Mouse (Mus musculus): ENCODE data around the gene Slc6a17. TPM values are rescaled to one million over a fixed set of nuclear protein-coding genes. Genes with fewer than 3 reads are reported as not detected.
A peak's percentile ranks its signal among the peaks of the same experiment; 100 is the strongest.

Gene Slc6a17
- polyA plus RNA-seq, 1 experiment: 16.0 TPM

DNA sequence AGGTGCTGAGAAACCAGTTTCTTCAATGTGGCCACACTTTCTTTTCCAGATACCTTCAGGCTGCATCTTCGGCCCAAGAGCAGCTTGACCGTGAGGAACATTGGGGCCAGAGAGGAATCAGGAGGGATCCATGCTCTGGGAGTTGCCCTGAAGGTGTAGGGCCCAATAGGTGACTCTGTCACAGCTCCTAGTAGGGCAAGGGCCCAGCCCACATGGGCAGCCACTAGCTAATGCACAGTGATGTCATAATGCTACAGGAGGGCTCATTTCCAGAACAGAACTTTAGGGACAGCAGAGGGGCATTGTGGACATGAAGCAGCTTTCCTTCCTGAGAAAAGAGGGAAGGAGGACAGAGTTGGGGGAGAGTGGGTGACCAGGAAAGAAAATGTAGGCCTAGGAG is 37.0 kb upstream of the Slc6a17 start, which contains the start of gene Ubl4b:
TSS of gene Ubl4b (minus strand) at position 232 of the 400 bp plus-strand sequence.
- no peak within 1 kb of the TSS for H3K4me3 ChIP-seq (ENCODE audit: insufficient read depth, low read depth, low read length)
- no peaks in the 10 kb centered on the region for H3K4me1 ChIP-seq (ENCODE audit: control insufficient read depth, insufficient read depth, low read length)
- DNase-seq: no peak
- TF ChIP-seq CTCF (conservative IDR thresholded peaks at IDR 0.05; ENCODE audit: insufficient read depth, insufficient read length, low read depth, low read length) (no peak), POLR2A (IDR thresholded peaks at IDR 0.05; ENCODE audit: low read depth, low read length) (no peak)
- no peaks in the 10 kb centered on the region for H3K27me3 ChIP-seq (replicated peaks; ENCODE audit: control insufficient read depth, insufficient read depth, low read length)
- WGBS: 91% methylated on average over 2 of the region's 2 CpGs
- H3K27ac ChIP-seq (ENCODE audit: insufficient read depth, low read depth, low read length): no peak within 1 kb of the TSS
- no peaks in the 10 kb centered on the region for H3K36me3 ChIP-seq (ENCODE audit: control insufficient read depth, insufficient read depth, low read length)

DNA sequence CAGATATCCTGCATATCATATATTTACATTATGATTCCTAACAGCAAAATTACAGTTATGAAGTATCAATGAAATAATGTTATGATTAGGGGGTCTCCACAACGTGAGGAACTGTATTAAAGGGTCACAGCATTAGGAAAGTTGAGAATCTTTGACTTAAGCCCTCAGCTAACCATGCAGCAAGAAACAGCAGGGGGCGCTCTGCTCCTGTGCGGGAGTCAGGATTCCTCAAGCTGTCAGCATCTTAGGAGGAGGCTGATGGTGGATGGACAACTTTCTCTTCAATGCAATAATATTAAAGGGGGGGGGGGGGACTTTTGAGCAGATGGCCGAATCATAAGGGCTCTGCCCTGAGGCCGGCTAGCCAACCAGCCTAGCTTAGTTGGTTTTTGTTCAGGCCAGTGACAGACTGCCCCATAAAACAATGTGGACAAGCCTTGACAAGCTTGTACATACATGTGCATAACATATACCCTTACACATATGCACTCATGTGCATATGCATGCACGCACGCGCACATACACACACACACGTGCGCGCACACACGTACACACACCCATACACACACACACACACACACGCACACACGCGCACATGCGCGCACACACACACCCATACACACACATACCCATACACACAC is 32.7 kb upstream of the Slc6a17 start:
- TF ChIP-seq POLR2A (IDR thresholded peaks at IDR 0.05; ENCODE audit: low read depth, low read length) (no peak), CTCF (conservative IDR thresholded peaks at IDR 0.05; ENCODE audit: insufficient read depth, insufficient read length, low read depth, low read length) (peak; percentile 70)
- no peaks in the 10 kb centered on the region for H3K4me1 ChIP-seq (ENCODE audit: control insufficient read depth, insufficient read depth, low read length)
- H3K27ac ChIP-seq (ENCODE audit: insufficient read depth, low read depth, low read length): no peak overlapping the region
- no peaks in the 10 kb centered on the region for H3K27me3 ChIP-seq (replicated peaks; ENCODE audit: control insufficient read depth, insufficient read depth, low read length)
- WGBS: 74% methylated on average over 17 of the region's 17 CpGs
- no peaks in the 10 kb centered on the region for H3K36me3 ChIP-seq (ENCODE audit: control insufficient read depth, insufficient read depth, low read length)
- DNase-seq: peak; percentile 58
- H3K4me3 ChIP-seq (ENCODE audit: insufficient read depth, low read depth, low read length): no peak overlapping the region

DNA sequence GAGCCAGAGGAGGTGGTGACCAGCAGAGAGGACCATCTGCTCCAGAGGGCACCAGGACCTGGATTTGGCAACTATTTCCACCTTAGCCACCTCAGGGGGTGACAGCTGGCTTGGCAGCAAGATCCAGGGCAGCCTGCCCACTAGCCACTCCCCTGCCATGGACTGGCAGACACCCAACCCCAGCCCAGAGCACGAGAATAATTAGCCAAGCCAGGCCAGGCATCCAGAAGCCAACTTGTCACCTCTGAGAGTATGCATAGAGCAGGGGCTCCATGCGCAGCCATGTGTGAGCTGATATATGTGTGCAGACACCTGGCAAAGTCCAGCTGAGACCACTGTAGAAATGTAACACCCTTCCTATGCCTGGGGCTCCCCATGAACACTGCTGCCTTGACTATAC is 29.1 kb upstream of the Slc6a17 start:
- 28% methylated on average over 2 of the region's 2 CpGs for WGBS
- TF ChIP-seq CTCF (conservative IDR thresholded peaks at IDR 0.05; ENCODE audit: insufficient read depth, insufficient read length, low read depth, low read length) (no peak), POLR2A (IDR thresholded peaks at IDR 0.05; ENCODE audit: low read depth, low read length) (no peak)
- peak; percentile 87 for DNase-seq

DNA sequence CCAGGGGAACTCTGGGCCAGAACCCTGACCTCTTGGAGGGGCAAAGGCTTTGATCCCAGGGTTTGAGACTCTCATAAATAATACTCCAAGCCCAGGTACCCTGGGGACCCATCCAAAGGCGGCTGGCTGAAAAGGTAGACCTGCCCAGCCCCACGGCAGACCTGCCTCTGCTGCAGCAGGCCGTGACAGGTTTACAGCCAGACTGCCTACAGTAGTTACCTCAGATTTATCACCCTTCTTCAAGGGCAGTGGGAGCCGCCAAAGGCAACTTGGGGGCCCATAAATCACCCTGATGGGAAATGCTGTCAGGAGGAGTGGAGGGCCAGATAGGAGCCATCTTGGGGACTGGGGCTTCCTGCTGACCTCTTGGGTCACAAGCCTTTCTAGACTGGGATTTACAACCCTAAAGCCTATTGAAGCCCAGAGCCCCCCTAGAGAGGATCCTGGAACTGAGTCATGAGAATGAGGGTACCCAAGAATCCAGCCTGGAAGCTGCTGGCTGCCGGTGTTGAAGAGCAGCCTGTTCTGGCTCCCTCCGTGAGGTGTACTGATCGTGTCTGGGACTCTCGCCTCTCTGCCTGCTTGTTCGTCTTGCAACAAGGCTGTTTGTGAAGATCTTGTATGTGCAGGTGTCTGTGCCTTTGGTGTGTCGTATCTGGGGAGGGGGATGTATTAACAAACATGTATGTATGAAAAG is 28.0 kb upstream of the Slc6a17 start:
- no peaks in the 10 kb centered on the region for H3K4me1 ChIP-seq (ENCODE audit: control insufficient read depth, insufficient read depth, low read length)
- no peak for DNase-seq
- H3K27me3 ChIP-seq (replicated peaks; ENCODE audit: control insufficient read depth, insufficient read depth, low read length): no peaks in the 10 kb centered on the region
- TF ChIP-seq POLR2A (IDR thresholded peaks at IDR 0.05; ENCODE audit: low read depth, low read length) (no peak), CTCF (conservative IDR thresholded peaks at IDR 0.05; ENCODE audit: insufficient read depth, insufficient read length, low read depth, low read length) (no peak)
- no peak overlapping the region for H3K4me3 ChIP-seq (ENCODE audit: insufficient read depth, low read depth, low read length)
- 56% methylated on average over 10 of the region's 10 CpGs for whole genome bisulfite sequencing
- H3K36me3 ChIP-seq (ENCODE audit: control insufficient read depth, insufficient read depth, low read length): no peaks in the 10 kb centered on the region
- no peak overlapping the region for H3K27ac ChIP-seq (ENCODE audit: insufficient read depth, low read depth, low read length)

More for the DNA sequence above, 29.1 kb upstream of the Slc6a17 start:
- Histone ChIP-seq H3K4me3 (ENCODE audit: insufficient read depth, low read depth, low read length) (no peak overlapping the region), H3K27ac (ENCODE audit: insufficient read depth, low read depth, low read length) (no peak overlapping the region), H3K36me3 (ENCODE audit: control insufficient read depth, insufficient read depth, low read length) (no peaks in the 10 kb centered on the region), H3K4me1 (ENCODE audit: control insufficient read depth, insufficient read depth, low read length) (no peaks in the 10 kb centered on the region), H3K27me3 (replicated peaks; ENCODE audit: control insufficient read depth, insufficient read depth, low read length) (no peaks in the 10 kb centered on the region)

DNA sequence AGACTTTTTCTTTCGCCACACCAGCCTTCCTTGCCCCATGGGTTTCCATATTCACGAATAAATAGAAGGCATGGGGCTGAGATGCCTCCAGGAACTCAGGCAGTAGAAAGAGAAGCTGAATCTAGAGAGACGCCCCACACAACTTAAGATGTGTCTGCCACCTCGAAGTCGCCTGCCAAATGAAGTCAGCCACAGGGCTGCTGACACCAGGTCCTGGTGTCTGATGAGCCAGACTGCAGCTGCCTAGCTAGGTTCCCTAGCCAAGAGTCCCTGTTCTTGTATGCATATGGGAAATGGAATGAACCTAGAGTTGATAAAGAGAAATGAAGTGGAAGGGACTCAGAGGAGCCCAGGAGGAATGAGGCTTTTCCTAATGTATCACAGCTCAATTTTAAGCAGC is 27.5 kb upstream of the Slc6a17 start:
- DNase-seq: no peak
- Histone ChIP-seq H3K27me3 (replicated peaks; ENCODE audit: control insufficient read depth, insufficient read depth, low read length) (no peaks in the 10 kb centered on the region), H3K27ac (ENCODE audit: insufficient read depth, low read depth, low read length) (no peak overlapping the region), H3K36me3 (ENCODE audit: control insufficient read depth, insufficient read depth, low read length) (no peaks in the 10 kb centered on the region), H3K4me1 (ENCODE audit: control insufficient read depth, insufficient read depth, low read length) (no peaks in the 10 kb centered on the region), H3K4me3 (ENCODE audit: insufficient read depth, low read depth, low read length) (no peak overlapping the region)
- WGBS: 76% methylated on average over 5 of the region's 5 CpGs
- TF ChIP-seq POLR2A (IDR thresholded peaks at IDR 0.05; ENCODE audit: low read depth, low read length) (no peak), CTCF (conservative IDR thresholded peaks at IDR 0.05; ENCODE audit: insufficient read depth, insufficient read length, low read depth, low read length) (no peak)

DNA sequence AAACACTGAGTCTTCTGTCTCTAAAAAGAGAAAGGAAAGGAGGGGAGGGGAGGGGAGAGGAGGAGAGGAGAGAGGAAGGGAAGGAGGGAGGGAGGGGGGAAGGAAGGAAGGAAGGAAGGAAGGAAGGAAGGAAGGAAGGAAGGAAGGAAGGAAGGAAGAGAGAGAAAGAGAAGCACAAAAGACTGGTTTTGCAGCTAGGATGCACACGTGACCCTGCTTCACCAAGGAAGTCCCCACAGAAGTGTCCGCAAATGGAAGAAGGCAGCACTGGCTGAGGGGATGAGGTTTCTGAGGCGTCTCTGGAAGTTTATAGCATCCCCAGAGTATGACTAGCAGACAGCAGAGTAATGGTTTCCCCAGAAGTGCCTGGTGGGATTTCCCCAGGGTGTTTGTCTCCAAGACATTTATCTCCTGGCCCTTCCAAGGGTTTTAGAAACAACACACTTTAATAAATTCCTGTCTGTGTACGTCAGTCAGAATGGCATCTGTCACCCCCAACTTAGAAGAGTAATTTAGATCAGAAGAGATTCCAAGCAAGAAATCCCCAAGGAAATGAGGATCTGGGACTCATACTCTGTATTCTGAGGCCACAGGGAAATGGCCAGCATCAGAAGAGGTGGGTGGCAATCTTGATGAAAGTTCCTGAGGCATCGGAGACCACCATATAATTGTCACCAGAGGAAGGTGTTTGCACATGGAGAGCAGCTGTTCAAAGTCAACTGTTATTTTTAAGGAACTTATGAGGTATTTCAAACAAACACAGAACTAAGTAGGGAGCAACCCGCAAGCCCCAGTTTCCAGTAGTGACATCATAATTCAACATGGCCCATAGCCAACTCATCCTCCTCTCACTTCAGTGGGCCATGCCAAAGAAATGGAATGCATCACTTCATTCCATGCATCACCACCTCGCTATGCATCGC is 25.6 kb upstream of the Slc6a17 start:
- H3K36me3 ChIP-seq (ENCODE audit: control insufficient read depth, insufficient read depth, low read length): no peaks in the 10 kb centered on the region
- DNase-seq: no peak
- no peak for TF ChIP-seq CTCF (conservative IDR thresholded peaks at IDR 0.05; ENCODE audit: insufficient read depth, insufficient read length, low read depth, low read length)
- no peak for TF ChIP-seq POLR2A (IDR thresholded peaks at IDR 0.05; ENCODE audit: low read depth, low read length)
- H3K27me3 ChIP-seq (replicated peaks; ENCODE audit: control insufficient read depth, insufficient read depth, low read length): no peaks in the 10 kb centered on the region
- H3K4me3 ChIP-seq (ENCODE audit: insufficient read depth, low read depth, low read length): no peak overlapping the region
- H3K27ac ChIP-seq (ENCODE audit: insufficient read depth, low read depth, low read length): no peak overlapping the region
- H3K4me1 ChIP-seq (ENCODE audit: control insufficient read depth, insufficient read depth, low read length): no peaks in the 10 kb centered on the region
- WGBS: 75% methylated on average over 8 of the region's 8 CpGs
